Mouse (Mus musculus) layer of hippocampus, adult 11-12 months (tissue): Measurements from ENCODE around the gene Gm11077.

ENCODE experiments used
- DNase-seq: peaks from one replicate; pipeline ENCODE4 v3.0.0; 2022; ENCODE audit warnings: low spot score

Gm11077 gene

DNA sequence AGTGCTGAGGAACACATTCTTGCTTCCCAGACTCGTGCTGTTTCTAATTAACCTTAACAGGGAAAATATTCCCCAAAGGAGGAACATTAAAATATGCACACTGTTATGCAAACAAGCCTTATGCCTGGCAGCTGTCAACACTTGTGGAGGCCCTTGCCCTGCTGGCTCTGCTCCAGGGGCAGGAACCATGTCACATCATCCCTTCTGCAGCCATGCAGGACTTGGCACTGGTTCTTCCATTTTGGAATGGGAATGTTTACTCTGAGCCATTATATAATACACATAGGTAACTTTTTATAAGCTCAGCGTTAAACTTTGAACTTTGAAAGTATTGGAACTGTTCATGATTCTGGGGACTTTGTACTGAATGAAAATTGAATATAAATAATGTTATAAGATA lies 18.5 kb downstream of the Gm11077 start:
- DNase-seq = no peak

DNA sequence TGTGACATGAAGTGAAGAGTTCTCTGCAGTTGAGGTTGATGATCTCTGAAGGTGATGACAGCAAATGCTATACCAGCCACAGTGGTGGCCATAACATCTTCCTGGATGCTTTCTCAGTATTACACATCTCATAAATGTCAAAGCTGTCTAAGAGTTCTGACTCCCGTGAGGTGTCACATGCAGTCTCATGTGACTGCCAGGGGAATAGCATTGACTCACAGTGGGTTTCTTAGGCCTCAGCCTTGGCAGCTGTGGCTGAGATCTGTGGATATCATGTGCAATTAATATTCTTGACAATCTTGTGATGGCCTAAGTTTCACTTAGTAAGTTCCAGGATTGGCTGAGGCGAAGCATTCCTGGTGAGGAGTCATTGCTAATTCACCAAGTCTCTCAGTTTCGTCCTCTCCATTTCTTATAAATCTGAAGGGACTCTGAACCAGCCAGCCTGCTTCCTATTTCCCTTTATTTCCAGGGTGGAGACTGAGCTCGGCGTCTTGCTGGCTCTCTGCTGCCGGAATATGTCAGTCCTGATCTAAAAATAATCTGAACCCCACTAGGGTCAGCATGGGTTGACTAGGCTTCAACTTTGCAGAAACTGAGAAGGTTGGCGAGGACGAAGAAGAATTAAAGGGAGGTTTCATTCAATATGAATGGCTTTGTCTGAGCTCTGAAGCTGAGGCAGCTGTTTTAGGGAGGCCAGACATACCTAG lies 21.4 kb downstream of the Gm11077 start:
- DNase-seq = no peak

DNA sequence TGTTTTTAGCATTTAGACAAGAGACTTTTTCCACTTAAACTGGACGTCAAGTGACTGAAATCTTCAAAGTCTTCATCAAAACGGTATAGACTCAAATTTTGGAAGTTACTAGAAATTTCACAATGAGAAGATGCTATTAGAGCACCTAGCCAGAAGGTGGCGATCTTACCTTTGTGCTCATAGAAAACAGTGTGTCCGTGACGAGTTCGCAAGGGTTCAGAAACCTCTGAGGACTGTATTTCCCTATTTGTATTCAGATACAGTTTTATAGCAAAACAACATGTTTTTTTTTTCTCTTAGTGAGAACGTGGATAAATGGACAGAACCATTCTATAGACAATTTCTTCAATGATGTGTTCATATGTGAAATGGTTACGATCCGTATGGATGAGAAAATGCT lies 37.3 kb downstream of the Gm11077 start:
- DNase-seq = peak; percentile 58

DNA sequence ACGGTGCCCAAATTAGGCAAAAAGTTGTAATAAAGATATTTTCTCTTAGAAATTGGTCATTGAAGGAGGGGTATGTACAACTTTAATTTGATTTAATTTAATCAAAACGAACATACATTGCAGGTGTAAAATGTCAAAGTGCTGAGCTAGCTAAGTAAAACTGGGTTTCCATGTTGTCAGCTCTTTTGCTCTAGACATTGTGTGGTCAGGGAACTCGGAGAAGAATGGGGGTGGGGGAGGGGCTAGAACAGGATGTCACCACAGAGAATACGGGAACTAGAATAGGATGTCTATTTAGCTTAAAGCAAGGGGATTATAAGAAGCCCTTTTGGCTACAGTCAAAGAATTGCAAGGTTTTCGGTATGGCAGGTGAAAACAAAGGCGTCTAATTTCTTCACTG lies 38.2 kb downstream of the Gm11077 start:
- no peak for DNase-seq

DNA sequence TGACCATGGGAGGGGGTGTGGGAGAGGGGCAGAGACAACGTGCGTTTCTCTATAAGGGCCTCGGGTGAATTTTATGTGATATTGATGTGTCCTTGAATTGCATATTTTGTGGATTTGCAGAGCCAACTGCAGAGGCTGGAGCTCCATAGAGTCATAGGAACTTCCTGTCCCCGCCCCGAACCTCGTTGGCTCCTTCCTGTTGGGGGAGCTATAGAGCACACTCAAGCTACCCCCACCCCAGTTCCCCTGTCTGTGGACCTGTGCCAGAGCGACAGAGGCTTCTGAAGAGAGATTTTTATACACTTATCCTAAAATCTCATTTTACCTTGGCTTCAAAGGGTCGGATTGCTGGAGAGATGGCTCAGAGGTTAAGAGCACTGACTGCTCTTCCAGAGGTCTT lies 39.1 kb downstream of the Gm11077 start:
- DNase-seq = no peak

DNA sequence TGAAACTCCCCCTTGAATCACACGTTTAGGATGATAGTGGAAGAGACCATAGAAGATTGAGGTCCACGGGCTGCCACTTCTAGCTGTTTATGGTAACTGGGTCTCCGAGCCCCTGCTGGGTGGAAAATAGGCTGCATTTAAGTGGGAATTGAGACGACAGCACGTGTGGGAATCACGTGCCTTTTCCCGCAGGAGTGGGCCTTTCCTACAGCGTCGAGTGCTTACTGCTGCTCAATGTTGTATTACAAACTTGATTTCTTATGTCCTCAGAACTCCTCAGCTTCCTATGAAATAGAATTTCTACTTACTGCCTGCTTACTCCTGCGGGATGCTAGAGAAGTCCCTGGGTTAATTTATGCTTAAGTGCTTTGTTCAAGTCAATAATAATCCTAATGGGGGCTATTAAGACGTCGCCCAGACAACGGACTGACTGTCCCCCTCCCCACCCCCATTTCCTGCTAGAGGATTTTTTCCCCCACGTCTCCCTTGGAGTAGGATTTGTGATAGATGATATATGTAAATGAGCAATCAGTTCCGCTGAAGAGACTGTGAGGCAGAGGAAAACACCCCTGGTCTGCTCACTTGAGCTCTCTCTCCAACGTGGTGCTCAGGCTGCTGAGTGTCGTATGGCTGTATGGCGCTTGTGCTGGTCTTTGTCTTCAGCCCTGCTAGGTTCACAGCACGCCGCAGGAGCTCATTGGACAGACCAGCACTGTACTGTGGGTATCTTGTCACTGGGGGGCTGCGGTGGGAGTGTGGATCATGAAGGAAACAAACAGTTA lies 40.0 kb downstream of the Gm11077 start:
- no peak for DNase-seq

DNA sequence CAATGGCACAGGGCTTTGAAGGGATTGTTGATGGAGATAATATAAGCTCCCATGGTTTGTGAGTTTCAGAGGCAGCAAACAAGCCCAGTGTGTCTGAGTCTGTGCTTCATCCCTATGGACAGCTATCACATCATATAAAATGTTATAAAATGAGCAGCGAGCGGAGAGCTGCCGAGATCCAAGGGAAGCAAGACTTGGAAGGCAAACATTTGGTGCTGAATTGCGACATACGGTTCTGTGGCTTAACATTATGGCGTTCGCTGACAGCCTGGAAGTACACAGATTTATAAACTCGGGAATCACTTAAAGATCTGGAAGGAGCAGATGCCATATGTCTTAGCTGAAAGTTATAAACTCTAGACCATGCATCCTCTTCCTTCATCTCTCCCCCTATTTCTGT lies 47.2 kb downstream of the Gm11077 start:
- DNase-seq = no peak

DNA sequence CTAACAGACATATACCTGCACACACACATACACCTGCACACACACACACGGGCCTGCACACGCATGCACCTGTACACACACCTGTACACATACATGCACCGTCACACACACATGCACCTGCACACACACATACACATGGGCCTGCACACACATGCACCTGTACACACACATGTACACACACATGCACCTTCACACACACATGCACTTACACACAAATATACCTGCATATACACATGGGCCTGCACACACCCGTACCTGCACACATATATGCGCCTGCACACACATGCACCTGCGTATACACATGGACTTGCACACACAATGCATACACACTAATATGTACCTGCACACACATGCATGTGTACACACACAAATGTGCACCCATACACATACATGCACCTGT lies 53.4 kb downstream of the Gm11077 start:
- DNase-seq = no peak

DNA sequence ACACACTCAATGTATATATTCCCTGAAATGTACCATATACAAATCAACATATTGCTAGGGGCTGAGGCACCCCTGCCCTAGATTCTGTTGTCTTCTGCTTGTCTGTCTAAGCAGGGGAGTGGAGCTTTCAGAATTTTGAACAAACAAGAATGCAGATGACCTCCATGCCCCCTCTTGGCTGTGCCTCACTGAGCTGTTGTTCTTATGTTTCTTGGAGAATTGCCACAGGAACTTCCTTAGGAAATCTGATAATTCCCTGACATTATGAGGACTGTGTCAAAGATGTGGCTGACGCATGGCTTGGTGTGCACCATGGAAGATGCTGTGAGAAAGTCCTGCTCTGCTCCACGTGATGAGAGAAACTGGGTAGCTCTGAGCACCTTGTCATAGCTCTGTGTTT lies 57.0 kb downstream of the Gm11077 start:
- no peak for DNase-seq

DNA sequence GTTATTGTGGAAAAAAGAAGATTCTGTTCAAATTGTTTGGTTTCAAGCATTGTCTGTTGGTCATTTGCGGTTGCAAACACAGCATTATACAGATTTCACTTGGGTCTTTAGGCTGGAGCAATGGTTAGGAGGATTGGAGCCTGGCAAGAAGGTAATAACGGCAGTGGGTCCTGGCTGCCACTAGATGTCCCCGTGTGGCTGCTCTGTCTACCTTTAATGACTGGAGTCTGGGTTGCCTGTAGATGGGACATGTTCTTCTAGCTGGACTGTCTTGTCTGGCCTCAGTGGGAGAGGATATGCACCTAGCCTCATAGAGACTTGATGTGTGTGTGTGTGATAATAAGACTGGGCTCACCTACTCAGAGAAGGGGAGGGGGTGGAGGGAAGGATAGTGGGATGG lies 60.8 kb downstream of the Gm11077 start:
- DNase-seq = peak; percentile 15

DNA sequence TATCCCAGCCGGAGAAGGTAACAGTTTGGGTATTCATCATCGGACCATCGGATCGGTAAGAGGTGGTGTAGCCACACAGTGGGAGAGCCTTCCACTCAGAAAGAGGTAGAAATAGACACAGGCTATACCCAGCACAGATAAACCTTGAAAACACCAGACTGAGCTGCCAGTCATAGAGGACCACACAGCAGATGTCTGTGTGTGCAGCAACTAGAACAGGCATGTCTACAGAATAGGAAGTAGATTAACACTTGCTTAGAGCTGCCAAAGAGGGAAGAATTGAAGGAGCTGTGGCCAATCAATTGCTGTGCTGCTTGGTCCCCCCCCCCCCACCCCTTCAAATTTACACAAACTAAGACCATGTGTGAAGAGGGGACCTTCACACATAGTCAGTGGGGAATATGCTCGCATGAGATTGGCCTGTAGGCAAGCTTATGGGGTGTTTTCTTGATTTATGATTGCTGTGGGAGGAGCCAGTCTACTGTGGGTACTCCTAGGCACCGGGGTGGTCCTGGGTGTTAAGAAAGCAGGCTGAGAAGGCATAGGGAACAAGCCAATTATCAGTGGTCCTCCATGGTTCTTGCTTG lies 64.7 kb downstream of the Gm11077 start:
- DNase-seq = no peak

DNA sequence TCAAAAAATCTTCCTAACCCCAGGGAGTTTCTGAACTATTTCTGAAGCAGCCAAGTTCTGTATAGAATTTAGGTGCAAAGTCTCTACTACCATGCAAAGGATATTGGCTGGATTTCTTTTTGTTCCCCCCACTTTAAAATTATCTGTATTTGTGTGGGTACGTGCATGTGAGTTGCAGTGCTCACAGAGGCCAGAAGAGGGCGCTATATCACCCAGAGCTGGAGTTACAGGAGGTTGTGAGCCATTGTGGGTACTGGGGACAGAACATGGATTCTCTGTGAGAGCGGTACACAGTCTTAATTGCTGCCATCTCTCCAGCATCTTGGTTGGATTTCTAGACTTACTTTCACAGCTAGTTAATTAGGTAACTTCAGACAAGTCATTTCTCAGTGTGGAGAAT lies 69.8 kb downstream of the Gm11077 start:
- no peak for DNase-seq

DNA sequence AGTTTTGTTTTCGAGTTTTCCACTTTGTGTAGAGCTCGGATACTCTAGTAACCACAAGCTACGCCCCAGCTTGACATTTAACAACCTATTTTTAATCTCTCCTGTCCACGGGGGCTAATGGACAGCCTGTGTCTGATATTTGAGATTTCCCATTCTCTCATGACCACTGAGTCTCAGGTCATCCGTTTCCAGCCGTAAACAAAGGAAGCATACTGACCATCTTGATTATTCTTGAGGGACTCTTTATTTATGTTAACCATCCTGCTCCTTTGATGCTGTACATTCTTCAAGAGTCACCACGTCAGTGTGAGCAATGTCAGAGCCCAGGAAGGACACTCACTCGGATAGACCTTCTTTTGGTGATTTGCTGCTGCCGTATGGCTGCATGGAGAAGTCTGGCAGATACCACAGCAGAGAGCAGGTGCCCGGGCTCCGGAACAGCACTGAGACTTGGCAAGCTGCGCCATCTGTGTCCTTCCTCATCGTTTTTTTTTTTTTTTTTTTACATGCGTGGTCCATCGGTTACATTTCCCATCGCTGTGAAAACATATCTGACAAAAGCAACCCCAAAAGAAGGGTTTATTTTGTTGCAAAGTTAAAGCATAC lies 70.5 kb downstream of the Gm11077 start:
- DNase-seq = no peak

DNA sequence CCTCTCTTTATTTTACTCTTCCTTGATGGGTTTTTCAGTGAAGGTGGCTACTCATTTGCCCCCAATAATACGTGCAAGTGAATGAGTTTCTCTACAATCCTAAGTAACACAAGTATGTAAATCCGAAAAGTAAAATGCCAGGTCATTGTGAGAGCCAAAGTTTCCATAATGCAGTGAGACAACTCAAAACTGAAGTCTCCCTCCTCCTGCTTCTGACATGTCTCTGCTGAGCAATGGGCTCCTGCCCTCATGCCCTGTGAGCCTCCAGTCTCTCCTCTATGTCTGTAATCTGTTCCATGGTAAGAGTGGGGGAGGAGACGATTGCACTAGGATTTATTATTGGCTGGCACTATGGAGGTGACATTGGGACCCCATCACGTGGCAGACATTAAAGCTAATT lies 71.5 kb downstream of the Gm11077 start:
- no peak for DNase-seq
